20 mouse cellular contexts compared by ENCODE assay signal in genomic region chr8:81864318-81864717, GRCm38 (mm10).
DNase-seq lines count a peak whose midpoint lies in the region; ATAC-seq and TF ChIP-seq lines count a peak whose summit lies in the region.
"Had no signal": no experiment of that assay in that cellular context is flagged by ENCODE, and none has a peak within 500 bp of the region (broad histone marks: within the 10 kb centered on the region; RNA-seq: fewer than 3 reads in every experiment).

No protein-coding gene starts in this region.

- H3K9me3 ChIP-seq in lung, embryonic 16.5 days (ENCODE audit: control insufficient read depth, low read length) = no peaks in the 10 kb centered on the region
- H3K9me3 ChIP-seq: embryonic facial prominence, embryonic 13.5 days; embryonic facial prominence, embryonic 15.5 days; forebrain, embryonic 13.5 days; forebrain, embryonic 15.5 days had no signal

- no peak overlapping the region for H3K4me2 ChIP-seq in lung, embryonic 16.5 days (ENCODE audit: low read depth, low read length)
- H3K4me2 ChIP-seq: embryonic facial prominence, embryonic 13.5 days; embryonic facial prominence, embryonic 15.5 days; forebrain, embryonic 13.5 days; forebrain, embryonic 15.5 days had no signal

- no peak overlapping the region for H3K27ac ChIP-seq in lung, embryonic 16.5 days (ENCODE audit: low read length)
- H3K27ac ChIP-seq in testis, adult 2 months (ENCODE audit: control insufficient read depth, insufficient read depth, low read depth, low read length) = no peak overlapping the region
- H3K27ac ChIP-seq: embryonic facial prominence, embryonic 13.5 days; embryonic facial prominence, embryonic 15.5 days; forebrain, embryonic 13.5 days; forebrain, embryonic 15.5 days had no signal

- no peak overlapping the region for H3K9ac ChIP-seq in lung, embryonic 16.5 days (ENCODE audit: low read length)
- H3K9ac ChIP-seq: embryonic facial prominence, embryonic 13.5 days; embryonic facial prominence, embryonic 15.5 days; forebrain, embryonic 13.5 days; forebrain, embryonic 15.5 days; forebrain, postnatal 0 days had no signal

- TF ChIP-seq CTCF in lung, adult 2 months (IDR thresholded peaks at IDR 0.05; ENCODE audit: insufficient read depth, low read length) = no peak
- no peak for TF ChIP-seq CTCF in testis, adult 2 months (IDR thresholded peaks at IDR 0.05; ENCODE audit: control insufficient read depth, insufficient read depth, insufficient replicate concordance, low read depth, low read length)

- no peaks in the 10 kb centered on the region for H3K36me3 ChIP-seq in lung, embryonic 16.5 days (ENCODE audit: control insufficient read depth, insufficient read depth, low read length)
- H3K36me3 ChIP-seq in testis, adult 2 months (ENCODE audit: control insufficient read depth, insufficient read depth, low read length) = no peaks in the 10 kb centered on the region
- H3K36me3 ChIP-seq: embryonic facial prominence, embryonic 13.5 days; embryonic facial prominence, embryonic 15.5 days; forebrain, embryonic 15.5 days had no signal

- peaks cover 5% of the 10 kb centered on the region for H3K4me1 ChIP-seq in lung, embryonic 16.5 days (replicated peaks; ENCODE audit: control insufficient read depth, insufficient read depth, low read length)
- H3K4me1 ChIP-seq in lung, adult 2 months (ENCODE audit: control insufficient read depth, insufficient read depth, low read length) = peaks cover 2% of the 10 kb centered on the region
- no peaks in the 10 kb centered on the region for H3K4me1 ChIP-seq in testis, adult 2 months (ENCODE audit: control insufficient read depth, insufficient read depth, low read length)
- H3K4me1 ChIP-seq: embryonic facial prominence, embryonic 15.5 days; forebrain, embryonic 13.5 days; forebrain, embryonic 15.5 days had no signal

- DNase-seq in lung, adult 2 months = no peak
- no peak for DNase-seq in testis, postnatal 10 days (ENCODE audit: low spot score)
- DNase-seq in kidney, adult 9 months = no peak
- DNase-seq: adrenal gland, adult 2 months; adrenal gland, postnatal 10 days; adrenal gland, postnatal 25 days; cerebellum, adult 11 months; cerebellum, adult 18-20 months; cerebellum, adult 8-10 months; cerebellum, adult 9-11 months; cerebellum, postnatal 14 days; cerebellum, postnatal 36 days; embryo, embryonic 11 days; forebrain, postnatal 0 days had no signal

- WGBS in lung, embryonic 16.5 days = 50% methylated on average over 2 of the region's 2 CpGs
- WGBS in lung, adult 2 months = 73% methylated on average over 2 of the region's 2 CpGs

- no peak overlapping the region for H3K4me3 ChIP-seq in lung, embryonic 16.5 days (ENCODE audit: low read length)
- no peak overlapping the region for H3K4me3 ChIP-seq in lung, adult 2 months (replicated peaks; ENCODE audit: extremely low read depth, low read depth, low read length)
- peak overlapping the region; percentile 32; the same call in 1 of the 2 replicates for H3K4me3 ChIP-seq in testis, adult 2 months (ENCODE audit: control insufficient read depth, low read depth, low read length)
- H3K4me3 ChIP-seq: embryonic facial prominence, embryonic 13.5 days; embryonic facial prominence, embryonic 15.5 days; forebrain, embryonic 13.5 days; forebrain, embryonic 15.5 days had no signal

- peak; percentile 28; the same call in 1 of the 2 replicates for ATAC-seq in lung, embryonic 16.5 days (ENCODE audit: low read depth)
- ATAC-seq: forebrain, embryonic 13.5 days; forebrain, embryonic 15.5 days; forebrain, postnatal 0 days had no signal

- no peak for TF ChIP-seq POLR2A in lung, adult 2 months (IDR thresholded peaks at IDR 0.05; ENCODE audit: borderline replicate concordance, extremely low read depth, low read depth, low read length)
- no peak for TF ChIP-seq POLR2A in testis, adult 2 months (IDR thresholded peaks at IDR 0.05; ENCODE audit: control insufficient read depth, low read depth, low read length)

- H3K27me3 ChIP-seq in lung, embryonic 16.5 days (ENCODE audit: control insufficient read depth, insufficient read depth, low read depth, low read length) = no peaks in the 10 kb centered on the region
- H3K27me3 ChIP-seq in testis, adult 2 months (ENCODE audit: control insufficient read depth, insufficient read depth, low read length) = no peaks in the 10 kb centered on the region
- H3K27me3 ChIP-seq: embryonic facial prominence, embryonic 13.5 days; embryonic facial prominence, embryonic 15.5 days; forebrain, embryonic 13.5 days; forebrain, embryonic 15.5 days had no signal
